20 mouse cellular contexts compared by ENCODE assay signal in genomic region chr9:27005231-27005630, GRCm38 (mm10). TPM values are rescaled to one million over a fixed set of nuclear protein-coding genes. Genes with fewer than 3 reads are reported as not detected.
DNase-seq lines count a peak whose midpoint lies in the region; ATAC-seq and TF ChIP-seq lines count a peak whose summit lies in the region.
"Had no signal": no experiment of that assay in that cellular context is flagged by ENCODE, and none has a peak within 500 bp of the region (broad histone marks: within the 10 kb centered on the region; RNA-seq: fewer than 3 reads in every experiment).

No protein-coding gene starts in this region.

- no peak for TF ChIP-seq CTCF in cortical plate, adult 2 months (IDR thresholded peaks at IDR 0.05; ENCODE audit: extremely low read depth, insufficient read depth, low read length)
- TF ChIP-seq CTCF in stomach, postnatal 0 days (IDR thresholded peaks at IDR 0.05; ENCODE audit: low read depth) = no peak

- peaks cover 16% of the 10 kb centered on the region for H3K4me1 ChIP-seq in hindbrain, embryonic 13.5 days (replicated peaks)
- peaks cover 15% of the 10 kb centered on the region for H3K4me1 ChIP-seq in hindbrain, embryonic 16.5 days (ENCODE audit: control insufficient read depth, insufficient read depth, low read depth, low read length)
- H3K4me1 ChIP-seq in cortical plate, adult 2 months (ENCODE audit: control insufficient read depth, insufficient read depth, low read length) = peaks cover 1% of the 10 kb centered on the region; the same call in 1 of the 2 replicates
- H3K4me1 ChIP-seq in forebrain, embryonic 15.5 days = peaks cover 27% of the 10 kb centered on the region
- H3K4me1 ChIP-seq in stomach, postnatal 0 days (replicated peaks; ENCODE audit: control insufficient read depth, insufficient read depth) = no peaks in the 10 kb centered on the region

- H3K36me3 ChIP-seq in hindbrain, embryonic 13.5 days = peaks cover 76% of the 10 kb centered on the region
- H3K36me3 ChIP-seq in hindbrain, embryonic 16.5 days (ENCODE audit: control insufficient read depth, insufficient read depth, low read length) = peaks cover 30% of the 10 kb centered on the region
- H3K36me3 ChIP-seq in forebrain, embryonic 15.5 days = peaks cover 53% of the 10 kb centered on the region
- H3K36me3 ChIP-seq in stomach, postnatal 0 days (ENCODE audit: control insufficient read depth, insufficient read depth, low read length) = peaks cover 22% of the 10 kb centered on the region

- no peaks in the 10 kb centered on the region for H3K9me3 ChIP-seq in hindbrain, embryonic 13.5 days
- no peaks in the 10 kb centered on the region for H3K9me3 ChIP-seq in hindbrain, embryonic 16.5 days (ENCODE audit: control insufficient read depth, low read length)
- no peaks in the 10 kb centered on the region for H3K9me3 ChIP-seq in forebrain, embryonic 15.5 days
- no peaks in the 10 kb centered on the region for H3K9me3 ChIP-seq in stomach, postnatal 0 days (ENCODE audit: control insufficient read depth, low read length)
- H3K9me3 ChIP-seq: embryonic facial prominence, embryonic 13.5 days; heart, embryonic 12.5 days; hindbrain, embryonic 10.5 days had no signal

- H3K4me2 ChIP-seq in hindbrain, embryonic 13.5 days = no peak overlapping the region
- no peak overlapping the region for H3K4me2 ChIP-seq in hindbrain, embryonic 16.5 days (ENCODE audit: low read length)
- no peak overlapping the region for H3K4me2 ChIP-seq in forebrain, embryonic 15.5 days (replicated peaks)
- no peak overlapping the region for H3K4me2 ChIP-seq in stomach, postnatal 0 days (replicated peaks; ENCODE audit: low read depth)
- H3K4me2 ChIP-seq: embryonic facial prominence, embryonic 13.5 days; heart, embryonic 12.5 days had no signal

- ATAC-seq in hindbrain, embryonic 13.5 days (ENCODE audit: low FRiP score) = no peak
- no peak for ATAC-seq in hindbrain, embryonic 16.5 days
- no peak for ATAC-seq in forebrain, embryonic 15.5 days (replicated peaks)
- ATAC-seq in stomach, postnatal 0 days (ENCODE audit: low FRiP score, low TSS enrichment) = no peak
- ATAC-seq: inflammation-experienced regulatory T-cells, adult 6 months; intestine, postnatal 0 days had no signal

- H3K27me3 ChIP-seq in hindbrain, embryonic 13.5 days = no peaks in the 10 kb centered on the region
- no peaks in the 10 kb centered on the region for H3K27me3 ChIP-seq in hindbrain, embryonic 16.5 days (replicated peaks; ENCODE audit: control insufficient read depth, insufficient read depth, low read length)
- H3K27me3 ChIP-seq in forebrain, embryonic 15.5 days = no peaks in the 10 kb centered on the region
- no peaks in the 10 kb centered on the region for H3K27me3 ChIP-seq in stomach, postnatal 0 days (ENCODE audit: control insufficient read depth, insufficient read depth, low read length)
- H3K27me3 ChIP-seq: embryonic facial prominence, embryonic 13.5 days; heart, embryonic 12.5 days had no signal

- peak overlapping the region; percentile 55 for H3K27ac ChIP-seq in hindbrain, embryonic 13.5 days
- no peak overlapping the region for H3K27ac ChIP-seq in hindbrain, embryonic 16.5 days (ENCODE audit: low read depth, low read length)
- peak overlapping the region; percentile 63; the same call in 1 of the 2 replicates for H3K27ac ChIP-seq in cortical plate, adult 2 months (ENCODE audit: insufficient read depth, low read length)
- peak overlapping the region; percentile 78 for H3K27ac ChIP-seq in forebrain, embryonic 15.5 days (replicated peaks)
- H3K27ac ChIP-seq in stomach, postnatal 0 days (replicated peaks) = no peak overlapping the region
- H3K27ac ChIP-seq: embryonic facial prominence, embryonic 13.5 days; heart, adult 2 months; hindbrain, embryonic 10.5 days had no signal

- H3K9ac ChIP-seq in hindbrain, embryonic 13.5 days = no peak overlapping the region
- no peak overlapping the region for H3K9ac ChIP-seq in hindbrain, embryonic 16.5 days (ENCODE audit: low read depth, low read length)
- H3K9ac ChIP-seq in forebrain, embryonic 15.5 days (replicated peaks) = no peak overlapping the region
- H3K9ac ChIP-seq in stomach, postnatal 0 days (ENCODE audit: low read length) = no peak overlapping the region
- H3K9ac ChIP-seq: embryonic facial prominence, embryonic 13.5 days; heart, embryonic 12.5 days had no signal

- DNase-seq in layer of hippocampus, adult 9-11 months = peak; percentile 21
- DNase-seq in layer of hippocampus, postnatal 25 days (ENCODE audit: extremely low spot score in 1 of 2, low spot score in 1 of 2) = no peak
- DNase-seq in stomach, postnatal 0 days (ENCODE audit: low spot score) = no peak
- DNase-seq in adrenal gland, adult 18-20 months (ENCODE audit: low spot score in 2 of 2) = no peak
- DNase-seq: adrenal gland, adult 8-10 months; adrenal gland, postnatal 36 days; cerebellum, adult 11-12 months; cerebellum, adult 9-10 months; cerebellum, postnatal 25 days; gastrocnemius, postnatal 10 days; heart, adult 2 months had no signal

- no peak overlapping the region for H3K4me3 ChIP-seq in hindbrain, embryonic 13.5 days
- H3K4me3 ChIP-seq in hindbrain, embryonic 16.5 days (ENCODE audit: low read length) = no peak overlapping the region
- H3K4me3 ChIP-seq in cortical plate, adult 2 months (ENCODE audit: insufficient read depth, low read length) = no peak overlapping the region
- no peak overlapping the region for H3K4me3 ChIP-seq in forebrain, embryonic 15.5 days
- H3K4me3 ChIP-seq in stomach, postnatal 0 days (ENCODE audit: low read depth, low read length) = no peak overlapping the region
- H3K4me3 ChIP-seq: embryonic facial prominence, embryonic 13.5 days; heart, adult 2 months; heart, embryonic 12.5 days; hindbrain, embryonic 10.5 days had no signal

- 88% methylated on average over 3 of the region's 3 CpGs for WGBS in hindbrain, embryonic 13.5 days
- WGBS in hindbrain, embryonic 16.5 days = 77% methylated on average over 3 of the region's 3 CpGs
- WGBS in forebrain, embryonic 15.5 days = 76% methylated on average over 3 of the region's 3 CpGs
- 92% methylated on average over 3 of the region's 3 CpGs for WGBS in stomach, postnatal 0 days

- TF ChIP-seq POLR2A in cortical plate, adult 2 months (IDR thresholded peaks at IDR 0.05; ENCODE audit: extremely low read depth, insufficient read depth, low read length) = no peak

- no peak for TF ChIP-seq EP300 in stomach, postnatal 0 days (optimal IDR thresholded peaks at IDR 0.05)

RNA-seq across cellular contexts. Expression of gene Thyn1, which starts 5.7 kb away (rescaled TPM):
- polyA plus RNA-seq in hindbrain, embryonic 13.5 days (2015; fragmentation: Nextera tagmentation; extraction: Ambion mirVana) = 134 and 142 TPM in 2 replicates
- 127 and 143 TPM in 2 replicates for polyA plus RNA-seq in hindbrain, embryonic 16.5 days (2015; fragmentation: Nextera tagmentation; extraction: Ambion mirVana)
- 10 to 100 TPM; 94.3 to 98.7 TPM for total RNA-seq in layer of hippocampus, postnatal 25 days (2021)
- 64.2 and 78.1 TPM in 2 replicates for polyA plus RNA-seq in cortical plate, adult 2 months (2012; rRNA removed)
- 142 and 149 TPM in 2 replicates for polyA plus RNA-seq in forebrain, embryonic 15.5 days (2015; fragmentation: Nextera tagmentation; extraction: Ambion mirVana)
- polyA plus RNA-seq in stomach, postnatal 0 days (2015; fragmentation: Nextera tagmentation; extraction: Ambion mirVana) = 94.3 and 106 TPM in 2 replicates
- 10 to 100 TPM; 40.0 to 42.9 TPM for total RNA-seq in adrenal gland, adult 18-20 months (2021)

RNA-seq across cellular contexts. Expression of gene Acad8, which starts 5.9 kb away (rescaled TPM):
- 33.0 and 36.7 TPM in 2 replicates for polyA plus RNA-seq in hindbrain, embryonic 13.5 days (2015; fragmentation: Nextera tagmentation; extraction: Ambion mirVana)
- polyA plus RNA-seq in hindbrain, embryonic 16.5 days (2015; fragmentation: Nextera tagmentation; extraction: Ambion mirVana) = 38.8 and 40.2 TPM in 2 replicates
- 10 to 100 TPM; 35.0 to 36.4 TPM for total RNA-seq in layer of hippocampus, postnatal 25 days (2021)
- 36.4 and 37.4 TPM in 2 replicates for polyA plus RNA-seq in cortical plate, adult 2 months (2012; rRNA removed)
- polyA plus RNA-seq in forebrain, embryonic 15.5 days (2015; fragmentation: Nextera tagmentation; extraction: Ambion mirVana) = 43.7 and 50.5 TPM in 2 replicates
- polyA plus RNA-seq in stomach, postnatal 0 days (2015; fragmentation: Nextera tagmentation; extraction: Ambion mirVana) = 37.8 and 42.9 TPM in 2 replicates
- 10 to 100 TPM; 66.9 to 74.2 TPM for total RNA-seq in adrenal gland, adult 18-20 months (2021)

RNA-seq across cellular contexts. Expression of gene Vps26b, which starts 24.6 kb away (rescaled TPM):
- polyA plus RNA-seq in hindbrain, embryonic 13.5 days (2015; fragmentation: Nextera tagmentation; extraction: Ambion mirVana) = 69.6 and 70.8 TPM in 2 replicates
- 79.7 and 85.7 TPM in 2 replicates for polyA plus RNA-seq in hindbrain, embryonic 16.5 days (2015; fragmentation: Nextera tagmentation; extraction: Ambion mirVana)
- 100 to 1,000 TPM; 111 to 114 TPM for total RNA-seq in layer of hippocampus, postnatal 25 days (2021)
- 73.3 and 79.4 TPM in 2 replicates for polyA plus RNA-seq in cortical plate, adult 2 months (2012; rRNA removed)
- polyA plus RNA-seq in forebrain, embryonic 15.5 days (2015; fragmentation: Nextera tagmentation; extraction: Ambion mirVana) = 79.1 and 84.1 TPM in 2 replicates
- 18.0 and 19.6 TPM in 2 replicates for polyA plus RNA-seq in stomach, postnatal 0 days (2015; fragmentation: Nextera tagmentation; extraction: Ambion mirVana)
- total RNA-seq in adrenal gland, adult 18-20 months (2021) = 10 to 100 TPM; 29.1 to 36.7 TPM

RNA-seq across cellular contexts. Expression of gene Ncapd3, which starts 24.7 kb away (rescaled TPM):
- polyA plus RNA-seq in hindbrain, embryonic 13.5 days (2015; fragmentation: Nextera tagmentation; extraction: Ambion mirVana) = 14.3 and 16.2 TPM in 2 replicates
- polyA plus RNA-seq in hindbrain, embryonic 16.5 days (2015; fragmentation: Nextera tagmentation; extraction: Ambion mirVana) = 11.6 and 15.3 TPM in 2 replicates
- 10 to 100 TPM; 15.6 to 19.0 TPM for total RNA-seq in layer of hippocampus, postnatal 25 days (2021)
- 35.1 and 35.2 TPM in 2 replicates for polyA plus RNA-seq in cortical plate, adult 2 months (2012; rRNA removed)
- 23.7 and 24.6 TPM in 2 replicates for polyA plus RNA-seq in forebrain, embryonic 15.5 days (2015; fragmentation: Nextera tagmentation; extraction: Ambion mirVana)
- polyA plus RNA-seq in stomach, postnatal 0 days (2015; fragmentation: Nextera tagmentation; extraction: Ambion mirVana) = 6.8 and 7.5 TPM in 2 replicates
- 10 to 100 TPM in 1 of 2 experiments, 1 to 10 TPM in 1; 8.7 to 12.0 TPM for total RNA-seq in adrenal gland, adult 18-20 months (2021)

Comparison
In these comparisons a context has a peak if more than half of its experiments do, and no peak if none do; other contexts are left out.
1. H3K27ac ChIP-seq: peak in hindbrain, embryonic 13.5 days (single experiment), cortical plate, adult 2 months (single experiment) and forebrain, embryonic 15.5 days (single experiment); none in hindbrain, embryonic 16.5 days (single experiment) and stomach, postnatal 0 days (single experiment).